Mouse (Mus musculus) heart, adult 2 months (tissue): ENCODE results near the gene Abhd5. TPM values are rescaled to one million over a fixed set of nuclear protein-coding genes. Genes with fewer than 3 reads are reported as not detected.

ENCODE experiments used
- DNase-seq, 2 experiments: peaks; one replicate each; pipeline ENCODE4 v3.0.0; 2021
- H3K27ac ChIP-seq: fragments of 200-600 bp; 2 replicates; pipeline ENCODE4 v1.8.1; 2022
- H3K27me3 ChIP-seq: fragments of 200-500 bp; 2 replicates; pipeline ENCODE4 v1.6.1; 2012; ENCODE audit warnings: mild to moderate bottlenecking, low read length, inconsistent platforms, mixed read lengths; ENCODE audit not compliant: control insufficient read depth, insufficient read depth
- H3K36me3 ChIP-seq: fragments of 200-500 bp; 2 replicates; pipeline ENCODE4 v1.6.1; 2012; ENCODE audit warnings: low read length, inconsistent platforms; ENCODE audit not compliant: control insufficient read depth, insufficient read depth
- H3K4me1 ChIP-seq: fragments of 200-500 bp; 2 replicates; pipeline ENCODE4 v1.6.1; 2011; ENCODE audit warnings: low read length; ENCODE audit not compliant: control insufficient read depth, insufficient read depth
- H3K4me3 ChIP-seq: fragments of 200-600 bp; 2 replicates; pipeline ENCODE4 v1.8.1; 2022
- H3K79me2 ChIP-seq: fragments of 200-500 bp; replicated peaks from 2 replicates; pipeline ENCODE4 v1.6.1; 2012; ENCODE audit warnings: mild to moderate bottlenecking, inconsistent platforms, low read length, moderate library complexity, mixed read lengths; ENCODE audit not compliant: control insufficient read depth, insufficient read depth
- H3K9ac ChIP-seq: fragments of 200-500 bp; 2 replicates; pipeline ENCODE4 v1.6.1; 2012; ENCODE audit warnings: low read depth, mild to moderate bottlenecking, control low read depth, inconsistent platforms, low read length, mixed read lengths
- CTCF ChIP-seq: fragments of 200-600 bp; IDR thresholded peaks from 2 replicates; pipeline ENCODE4 v1.8.1; 2022; ENCODE audit warnings: antibody characterized with exemption, mild to moderate bottlenecking, moderate library complexity
- EP300 ChIP-seq: fragments of 200-500 bp; IDR thresholded peaks from 2 replicates; pipeline ENCODE4 v1.6.1; 2011; ENCODE audit warnings: low read depth, low read length, control low read depth; ENCODE audit not compliant: insufficient read depth
- POLR2A ChIP-seq: fragments of 200-500 bp; IDR thresholded peaks from 2 replicates; pipeline ENCODE4 v1.6.1; 2011; ENCODE audit warnings: mild to moderate bottlenecking, low read depth, low read length, control low read depth; ENCODE audit not compliant: insufficient read depth
- WGBS: fragments of 180-500 bp; shearing (Covaris S2); methylation state at CpG from one replicate; pipeline ENCODE4 v1.1.7; 2018; 5-methylcytosine and 5-hydroxymethylcytosine counted together
- intact Hi-C: fragments of 180-260 bp; cut with DNase I; formaldehyde crosslinking; loops from one replicate; pipeline ENCODE4 v1.15.1; 2025
- polyA plus RNA-seq: library from polyadenylated mRNA; depleted of rRNA; stranded (reverse); fragments of >200 nt; gene quantifications from 2 replicates; pipeline ENCODE4 v1.2.3, GENCODE M21; 2012
- total RNA-seq, 2 experiments: library from RNA; stranded (reverse); gene quantifications; 2 replicates each; pipeline ENCODE4 v1.2.3; 2021

Abhd5 gene
- total and polyA plus RNA-seq, 3 experiments, result 31.8 to 63.2 (median 53.3) TPM

- H3K9ac ChIP-seq, result no peak overlapping the region
- DNase-seq, result no peak
- TF ChIP-seq EP300 (no peak), CTCF (no peak), POLR2A (no peak)
- H3K27ac ChIP-seq, result no peak overlapping the region
- no peak overlapping the region for H3K4me3 ChIP-seq
- peaks cover 5% of the 10 kb centered on the region for H3K4me1 ChIP-seq
- peaks cover 5% of the 10 kb centered on the region for H3K36me3 ChIP-seq
- no peaks in the 10 kb centered on the region for H3K79me2 ChIP-seq
- WGBS, result 86% methylated on average over 4 of the region's 4 CpGs
- H3K27me3 ChIP-seq, result no peaks in the 10 kb centered on the region
- intact Hi-C loops, result no loop called here
Measured at GRCm38 (mm10) chr9:122349286-122349685, 2.1 kb upstream of the Abhd5 start.

GRCm38 (mm10) chr9:122350396-122351130 is 845 bp upstream of the Abhd5 start:
- intact Hi-C loops, result loop anchor here (5.0 to 10.0 kb wide), 4 partner anchors 56 to 496 kb away; partner anchors contain the start of genes Ano10 and Higd1a
- no peaks in the 10 kb centered on the region; the same call in 1 of the 2 replicates for H3K79me2 ChIP-seq
- H3K36me3 ChIP-seq, result peaks cover 7% of the 10 kb centered on the region
- no peaks in the 10 kb centered on the region for H3K27me3 ChIP-seq
- TF ChIP-seq EP300 (0 out of 2 replicates have a peak, but pooled peaks have one; percentile 34), POLR2A (no peak)
- WGBS, result 47% methylated on average over 7 of the region's 7 CpGs
- H3K27ac ChIP-seq, result peak overlapping the region; percentile 90
- DNase-seq, result peak in 1 of 2 experiments; percentile 46
- H3K4me1 ChIP-seq, result peaks cover 5% of the 10 kb centered on the region
- H3K4me3 ChIP-seq, result no peak overlapping the region; the same call in 1 of the 2 replicates
- peak overlapping the region; percentile 90 for H3K9ac ChIP-seq

- TF ChIP-seq EP300 (no peak), CTCF (peak; percentile 0; the same call in 1 of the 2 replicates)
- Histone ChIP-seq H3K36me3 (peaks cover 9% of the 10 kb centered on the region), H3K4me3 (peak overlapping the region; percentile 95), H3K79me2 (no peaks in the 10 kb centered on the region; the same call in 1 of the 2 replicates), H3K27me3 (no peaks in the 10 kb centered on the region), H3K9ac (peak overlapping the region; percentile 93), H3K27ac (peak overlapping the region; percentile 90), H3K4me1 (peaks cover 8% of the 10 kb centered on the region)
- under 1% methylated on average over 30 of the region's 30 CpGs for WGBS
- DNase-seq, result no peak
- intact Hi-C loops, result loop anchor here (5.0 to 10.0 kb wide), 4 partner anchors 57 to 497 kb away; partner anchors contain the start of genes Ano10 and Higd1a
Measured at GRCm38 (mm10) chr9:122352025-122352392, 601 bp downstream of the Abhd5 start.

GRCm38 (mm10) chr9:122352911-122353310 is 1.5 kb downstream of the Abhd5 start:
- Histone ChIP-seq H3K9ac (no peak overlapping the region), H3K4me3 (no peak overlapping the region), H3K4me1 (peaks cover 8% of the 10 kb centered on the region), H3K79me2 (no peaks in the 10 kb centered on the region; the same call in 1 of the 2 replicates), H3K36me3 (peaks cover 12% of the 10 kb centered on the region), H3K27ac (peak overlapping the region; percentile 90; the same call in 1 of the 2 replicates), H3K27me3 (no peaks in the 10 kb centered on the region)
- DNase-seq, result no peak
- TF ChIP-seq EP300, result no peak
- no peak for TF ChIP-seq POLR2A
- TF ChIP-seq CTCF, result no peak
- WGBS, result 81% methylated on average over 4 of the region's 4 CpGs
- intact Hi-C loops, result loop anchor here (5.0 to 10.0 kb wide), 4 partner anchors 58 to 498 kb away; partner anchors contain the start of genes Ano10 and Higd1a

- intact Hi-C loops, result loop anchor here (5.0 to 10.0 kb wide), 4 partner anchors 59 to 499 kb away; partner anchors contain the start of genes Ano10 and Higd1a
- Histone ChIP-seq H3K4me3 (no peak overlapping the region), H3K36me3 (peaks cover 12% of the 10 kb centered on the region), H3K27ac (no peak overlapping the region), H3K4me1 (peaks cover 8% of the 10 kb centered on the region), H3K9ac (no peak overlapping the region), H3K27me3 (no peaks in the 10 kb centered on the region), H3K79me2 (no peaks in the 10 kb centered on the region; the same call in 1 of the 2 replicates)
- no peak for DNase-seq
- WGBS, result 75% methylated on average over 3 of the region's 3 CpGs
- TF ChIP-seq EP300 (no peak), CTCF (no peak), POLR2A (no peak)
Measured at GRCm38 (mm10) chr9:122354240-122354639, 2.8 kb downstream of the Abhd5 start.

GRCm38 (mm10) chr9:122357073-122357472 is 5.7 kb downstream of the Abhd5 start:
- DNase-seq, result no peak
- Histone ChIP-seq H3K27ac (no peak overlapping the region), H3K79me2 (no peaks in the 10 kb centered on the region; the same call in 1 of the 2 replicates), H3K9ac (no peak overlapping the region), H3K27me3 (no peaks in the 10 kb centered on the region), H3K4me1 (peaks cover 5% of the 10 kb centered on the region), H3K4me3 (no peak overlapping the region), H3K36me3 (peaks cover 12% of the 10 kb centered on the region)
- 86% methylated on average over 1 of the region's 1 CpGs for WGBS
- TF ChIP-seq EP300 (no peak), CTCF (no peak), POLR2A (no peak)
- intact Hi-C loops, result loop anchor here (10.0 kb wide), 3 partner anchors 62 to 502 kb away; partner anchors contain the start of genes Ano10 and Higd1a
